Mouse (Mus musculus) testis, adult 2 months (tissue): Measurements from ENCODE around the gene Gps1. TPM values are rescaled to one million over a fixed set of nuclear protein-coding genes. Genes with fewer than 3 reads are reported as not detected.
A peak's percentile ranks its signal among the peaks of the same experiment; 100 is the strongest.

Experiments
- H3K27ac ChIP-seq: fragments of 200-500 bp; 2 replicates; pipeline ENCODE4 v1.5.1; 2012; ENCODE audit warnings: low read depth, low read length; ENCODE audit not compliant: control insufficient read depth, insufficient read depth
- H3K27me3 ChIP-seq: fragments of 200-500 bp; 2 replicates; pipeline ENCODE4 v1.6.1; 2012; ENCODE audit warnings: mild to moderate bottlenecking, low read length, moderate library complexity; ENCODE audit not compliant: control insufficient read depth, insufficient read depth
- H3K36me3 ChIP-seq: fragments of 200-500 bp; 2 replicates; pipeline ENCODE4 v1.6.1; 2012; ENCODE audit warnings: mild to moderate bottlenecking, low read length; ENCODE audit not compliant: control insufficient read depth, insufficient read depth
- H3K4me1 ChIP-seq: fragments of 200-500 bp; 2 replicates; pipeline ENCODE4 v1.6.1; 2012; ENCODE audit warnings: low read length; ENCODE audit not compliant: control insufficient read depth, insufficient read depth
- H3K4me3 ChIP-seq: fragments of 200-500 bp; 2 replicates; pipeline ENCODE4 v1.5.1; 2012; ENCODE audit warnings: low read depth, mild to moderate bottlenecking, low read length, moderate library complexity, mixed read lengths; ENCODE audit not compliant: control insufficient read depth
- CTCF ChIP-seq: fragments of 200-500 bp; IDR thresholded peaks from 2 replicates; pipeline ENCODE4 v1.5.1; 2012; ENCODE audit warnings: low read depth, mild to moderate bottlenecking, inconsistent platforms, low read length, moderate library complexity; ENCODE audit not compliant: control insufficient read depth, insufficient read depth, insufficient replicate concordance
- POLR2A ChIP-seq: fragments of 200-500 bp; IDR thresholded peaks from 2 replicates; pipeline ENCODE4 v1.6.1; 2012; ENCODE audit warnings: low read depth, mild to moderate bottlenecking, inconsistent platforms, low read length, moderate library complexity; ENCODE audit not compliant: control insufficient read depth
- polyA plus RNA-seq: library from polyadenylated mRNA; depleted of rRNA; stranded (reverse); fragments of >200 nt; gene quantifications from 2 replicates; pipeline ENCODE4 v1.2.3, GENCODE M21; 2012

Gps1 gene
- polyA plus RNA-seq, 1 experiment: 233 TPM

- no peak for TF ChIP-seq POLR2A
- TF ChIP-seq CTCF: peak; percentile 88
- no peaks in the 10 kb centered on the region for H3K27me3 ChIP-seq
- H3K4me1 ChIP-seq: peaks cover 5% of the 10 kb centered on the region
- H3K4me3 ChIP-seq: no peak overlapping the region
- no peaks in the 10 kb centered on the region for H3K36me3 ChIP-seq
- peak overlapping the region; percentile 62 for H3K27ac ChIP-seq
Measured at GRCm38 (mm10) chr11:120800061-120800904, 16.2 kb downstream of the Gps1 start.

GRCm38 (mm10) chr11:120804274-120804673 is 20.2 kb downstream of the Gps1 start:
- Histone ChIP-seq H3K27ac (no peak overlapping the region), H3K4me1 (peaks cover 2% of the 10 kb centered on the region; the same call in 1 of the 2 replicates), H3K27me3 (no peaks in the 10 kb centered on the region), H3K4me3 (no peak overlapping the region), H3K36me3 (no peaks in the 10 kb centered on the region)
- TF ChIP-seq POLR2A (no peak), CTCF (no peak)

DNA sequence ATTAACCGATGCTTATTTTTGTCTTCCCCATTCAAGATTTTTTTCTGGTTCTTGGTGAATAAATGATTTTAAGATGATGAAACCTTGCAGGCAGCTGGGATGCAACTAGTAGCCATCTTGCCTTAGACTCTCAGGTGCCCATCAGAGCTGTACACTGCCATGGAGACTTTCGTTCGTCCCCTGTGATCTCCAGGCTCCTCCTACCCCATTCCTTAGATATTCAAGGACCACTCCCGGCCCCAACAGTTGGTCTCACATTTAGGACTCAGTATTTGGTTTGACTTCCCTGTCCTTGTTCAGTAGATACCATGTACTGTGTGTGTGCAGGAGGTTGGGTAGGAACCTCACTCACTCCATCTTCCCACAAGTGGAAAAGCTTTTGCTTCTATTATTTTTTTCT is 20.7 kb downstream of the Gps1 start:
- H3K4me1 ChIP-seq: peaks cover 2% of the 10 kb centered on the region; the same call in 1 of the 2 replicates
- no peaks in the 10 kb centered on the region for H3K27me3 ChIP-seq
- TF ChIP-seq CTCF (no peak), POLR2A (no peak)
- no peaks in the 10 kb centered on the region for H3K36me3 ChIP-seq
- H3K4me3 ChIP-seq: no peak overlapping the region
- H3K27ac ChIP-seq: no peak overlapping the region

DNA sequence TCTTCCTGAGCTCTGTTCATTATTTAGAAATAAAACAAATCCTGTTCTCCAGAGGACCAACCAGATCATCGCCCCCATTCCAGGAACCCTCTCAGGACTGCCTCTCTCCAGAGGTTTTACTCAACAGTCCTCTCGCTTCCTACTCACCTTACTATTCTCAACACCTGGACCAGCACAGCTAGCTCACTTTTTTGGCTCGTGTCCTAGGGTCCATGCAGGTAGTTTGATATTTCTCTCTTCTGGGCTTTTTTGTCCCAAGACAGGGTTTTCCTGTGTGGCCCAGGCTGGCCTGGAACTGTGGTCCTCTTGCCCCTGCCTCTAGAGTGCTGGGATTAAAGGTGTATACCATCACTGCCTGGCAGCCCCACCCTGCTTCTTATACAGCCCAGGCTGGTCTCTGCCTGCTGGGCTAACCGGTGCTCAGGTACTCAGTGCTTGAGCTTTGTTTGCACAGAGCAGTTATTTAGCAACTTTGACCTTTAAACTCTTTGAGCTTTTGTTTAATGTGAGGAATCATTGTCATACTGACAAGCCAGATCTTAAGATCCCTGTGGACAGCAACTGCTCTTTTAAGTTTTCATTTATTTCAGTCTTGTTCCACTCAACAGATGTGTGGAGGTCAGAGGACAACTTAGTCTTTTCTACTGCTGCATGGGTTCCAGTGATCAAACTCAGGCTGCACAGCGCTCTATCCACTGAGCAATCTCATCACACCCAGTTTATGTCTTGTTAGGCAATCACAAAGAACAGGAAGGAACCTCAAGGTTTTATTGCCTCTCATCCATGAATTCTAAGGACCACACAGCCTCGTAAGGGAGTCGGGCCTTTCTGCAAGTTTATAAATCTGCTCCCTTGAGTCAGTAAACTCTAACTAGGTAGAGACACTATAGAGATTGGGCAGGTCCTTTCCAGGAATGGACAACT is 21.6 kb downstream of the Gps1 start:
- Histone ChIP-seq H3K36me3 (no peaks in the 10 kb centered on the region), H3K27me3 (no peaks in the 10 kb centered on the region), H3K4me1 (no peaks in the 10 kb centered on the region), H3K27ac (no peak overlapping the region), H3K4me3 (no peak overlapping the region)
- TF ChIP-seq CTCF (no peak), POLR2A (no peak)

DNA sequence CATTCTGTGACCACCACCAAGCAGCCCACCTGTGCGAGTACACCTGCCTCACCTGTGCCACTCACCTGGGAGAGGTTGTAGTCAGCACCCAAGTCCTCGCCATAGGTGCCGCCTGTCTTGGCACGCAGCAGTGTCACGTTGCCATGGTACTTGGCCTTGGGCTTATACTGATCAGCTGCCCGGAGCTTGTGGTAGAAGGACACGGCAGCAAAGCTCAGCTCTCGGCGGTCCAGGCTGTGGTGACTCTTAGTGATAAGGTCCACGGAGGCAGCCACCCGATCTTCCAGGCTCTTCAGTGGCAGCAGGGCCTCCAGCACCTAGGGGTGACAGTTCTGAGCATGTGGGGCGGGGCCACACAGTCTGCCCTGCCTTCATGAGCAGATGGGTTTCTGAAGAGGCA is 23.9 kb downstream of the Gps1 start:
- no peaks in the 10 kb centered on the region for H3K27me3 ChIP-seq
- no peaks in the 10 kb centered on the region for H3K4me1 ChIP-seq
- H3K36me3 ChIP-seq: no peaks in the 10 kb centered on the region
- no peak overlapping the region for H3K4me3 ChIP-seq
- TF ChIP-seq CTCF (no peak), POLR2A (no peak)
- no peak overlapping the region for H3K27ac ChIP-seq

DNA sequence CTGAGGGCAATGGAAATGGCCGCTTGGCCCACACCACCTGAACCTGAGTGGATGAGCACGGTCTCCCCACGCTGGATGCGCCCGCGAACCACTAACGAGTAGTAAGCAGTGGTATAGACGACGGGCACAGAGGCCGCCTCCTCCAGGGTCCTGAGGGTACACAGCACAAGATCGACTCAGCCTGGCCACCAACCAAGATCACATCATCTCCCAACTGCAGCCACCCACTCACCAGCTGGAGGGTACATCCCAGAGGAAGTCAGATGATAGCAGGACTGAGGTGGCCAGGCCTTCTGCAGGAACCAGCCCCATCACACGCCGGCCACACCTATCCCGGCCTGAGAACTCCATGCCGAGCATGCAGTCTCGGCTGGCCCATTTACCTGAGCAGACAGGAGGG is 28.0 kb downstream of the Gps1 start:
- Histone ChIP-seq H3K27ac (no peak overlapping the region), H3K27me3 (no peaks in the 10 kb centered on the region), H3K36me3 (no peaks in the 10 kb centered on the region; the same call in 1 of the 2 replicates), H3K4me1 (no peaks in the 10 kb centered on the region), H3K4me3 (no peak overlapping the region)
- TF ChIP-seq CTCF: no peak
- no peak for TF ChIP-seq POLR2A

- Histone ChIP-seq H3K4me3 (no peak overlapping the region), H3K36me3 (no peaks in the 10 kb centered on the region; the same call in none of the 2 replicates), H3K4me1 (no peaks in the 10 kb centered on the region; the same call in 1 of the 2 replicates), H3K27me3 (no peaks in the 10 kb centered on the region), H3K27ac (no peak overlapping the region)
- TF ChIP-seq POLR2A (no peak), CTCF (no peak)
Measured at GRCm38 (mm10) chr11:120817358-120817757, 33.3 kb downstream of the Gps1 start.
